Mouse (Mus musculus) lung, postnatal 0 days (tissue): ENCODE data around the gene Zfp365. TPM values are rescaled to one million over a fixed set of nuclear protein-coding genes. Genes with fewer than 3 reads are reported as not detected.

Source experiments
- ATAC-seq: fragments of 200-750 bp; cut with Nextera tagmentation; 2 replicates; pipeline ENCODE4 v1.8.0; 2017; ENCODE audit warnings: moderate library complexity
- DNase-seq: peaks from one replicate; pipeline ENCODE4 v3.0.0-alpha.2; 2016; ENCODE audit warnings: low spot score
- H3K27ac ChIP-seq: fragments of 300-500 bp; sonication (generic); 2 replicates; pipeline ENCODE4 v1.5.1; 2014; ENCODE audit warnings: antibody characterized with exemption, mild to moderate bottlenecking, low read length, mixed read lengths
- H3K27me3 ChIP-seq: fragments of 300-500 bp; sonication (generic); replicated peaks from 2 replicates; pipeline ENCODE4 v1.6.1; 2014; ENCODE audit warnings: low read length, mixed read lengths; ENCODE audit not compliant: insufficient read depth
- H3K36me3 ChIP-seq: fragments of 300-500 bp; sonication (generic); 2 replicates; pipeline ENCODE4 v1.6.1; 2014; ENCODE audit warnings: low read length, mixed read lengths; ENCODE audit not compliant: insufficient read depth
- H3K4me1 ChIP-seq: fragments of 300-500 bp; sonication (generic); 2 replicates; pipeline ENCODE4 v1.6.1; 2014; ENCODE audit warnings: antibody characterized with exemption, low read depth, low read length, mixed read lengths; ENCODE audit not compliant: insufficient read depth
- H3K4me2 ChIP-seq: fragments of 300-500 bp; sonication (generic); replicated peaks from 2 replicates; pipeline ENCODE4 v1.6.1; 2014; ENCODE audit warnings: low read depth, mild to moderate bottlenecking, low read length, moderate library complexity, mixed read lengths
- H3K4me3 ChIP-seq: fragments of 300-500 bp; sonication (generic); 2 replicates; pipeline ENCODE4 v1.5.1; 2014; ENCODE audit warnings: low read depth, low read length
- H3K9ac ChIP-seq: fragments of 300-500 bp; sonication (generic); replicated peaks from 2 replicates; pipeline ENCODE4 v1.6.1; 2014; ENCODE audit warnings: low read depth, mild to moderate bottlenecking
- H3K9me3 ChIP-seq: fragments of 300-500 bp; sonication (generic); 2 replicates; pipeline ENCODE4 v1.6.1; 2016; ENCODE audit warnings: low read length, mixed read lengths
- CTCF ChIP-seq: IDR thresholded peaks from 2 replicates; pipeline ENCODE4 v1.5.1; 2016; ENCODE audit warnings: antibody characterized with exemption, mild to moderate bottlenecking
- EP300 ChIP-seq: IDR thresholded peaks from 2 replicates; pipeline ENCODE4 v1.6.1; 2016; ENCODE audit warnings: antibody characterized with exemption, mild to moderate bottlenecking, control low read depth
- WGBS: fragments of 180-500 bp; shearing (Covaris S2); extraction: QIAGEN DNeasy Blood & Tissue Kit; methylation state at CpG from one replicate; pipeline ENCODE4 v1.1.7; 2014; 5-methylcytosine and 5-hydroxymethylcytosine counted together
- polyA plus RNA-seq: library from polyadenylated mRNA; unstranded; fragments of >200 nt; fragmentation: Nextera tagmentation; extraction: Ambion mirVana; gene quantifications from 2 replicates; pipeline ENCODE4 v1.2.1, GENCODE M21; 2015

Zfp365 gene
- polyA plus RNA-seq, 1 experiment from 2014 or later, result 2.6 TPM

DNA sequence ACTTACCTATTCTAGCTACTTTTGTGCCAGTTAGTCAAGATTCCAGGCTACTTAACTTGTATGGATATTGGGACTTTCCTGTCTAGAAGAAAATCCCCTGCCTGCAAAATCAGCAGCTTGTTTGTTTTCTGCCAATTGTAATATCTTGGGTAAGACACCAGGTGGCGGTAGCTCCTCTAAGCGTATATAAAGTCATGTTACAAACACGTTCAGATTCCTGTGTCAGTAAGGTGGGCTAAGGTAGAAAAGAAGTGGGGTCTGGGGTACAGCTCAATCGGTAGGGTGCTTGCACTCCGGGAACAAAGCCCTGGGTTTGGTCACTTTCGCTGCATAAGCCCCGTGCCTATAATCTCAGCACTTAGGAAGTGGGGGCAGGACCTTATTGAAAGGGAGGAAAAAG is 50.1 kb downstream of the Zfp365 start:
- 15% methylated on average over 7 of the region's 7 CpGs for WGBS

DNA sequence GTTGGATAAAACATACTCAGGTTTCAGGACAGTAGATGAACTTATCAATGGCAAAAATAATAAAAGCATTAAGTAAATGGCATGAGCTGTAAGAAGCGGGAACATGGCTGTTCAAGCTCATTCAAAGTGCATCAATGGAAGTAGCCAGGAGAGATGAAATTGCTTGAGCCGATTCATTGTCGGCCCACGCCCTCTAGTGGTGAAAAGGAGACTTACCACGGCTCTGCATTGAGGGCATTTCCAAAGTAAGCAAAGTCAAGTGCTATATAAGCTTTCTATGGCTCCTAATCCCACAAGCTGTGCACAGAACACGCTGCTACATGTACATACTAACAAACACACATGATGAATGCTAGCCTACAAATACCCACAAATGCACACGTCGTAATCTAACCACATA is 53.6 kb downstream of the Zfp365 start:
- Histone ChIP-seq H3K9ac (no peak overlapping the region), H3K4me1 (no peaks in the 10 kb centered on the region), H3K4me3 (no peak overlapping the region), H3K36me3 (no peaks in the 10 kb centered on the region), H3K9me3 (no peaks in the 10 kb centered on the region), H3K27me3 (no peaks in the 10 kb centered on the region), H3K4me2 (no peak overlapping the region), H3K27ac (no peak overlapping the region)
- DNase-seq (peak; percentile 91), ATAC-seq (peak; percentile 54)
- 9% methylated on average over 8 of the region's 8 CpGs for WGBS
- TF ChIP-seq EP300, result no peak
- TF ChIP-seq CTCF, result peak; percentile 98

More for the DNA sequence above, 50.1 kb downstream of the Zfp365 start:
- Histone ChIP-seq H3K4me2 (peak overlapping the region; percentile 14; the same call in 1 of the 2 replicates), H3K27ac (no peak overlapping the region), H3K27me3 (no peaks in the 10 kb centered on the region), H3K36me3 (no peaks in the 10 kb centered on the region), H3K4me1 (no peaks in the 10 kb centered on the region), H3K9me3 (no peaks in the 10 kb centered on the region), H3K9ac (no peak overlapping the region), H3K4me3 (no peak overlapping the region)
- no peak for ATAC-seq
- peak; percentile 68 for DNase-seq
- TF ChIP-seq EP300, result no peak
- TF ChIP-seq CTCF, result peak; percentile 82

DNA sequence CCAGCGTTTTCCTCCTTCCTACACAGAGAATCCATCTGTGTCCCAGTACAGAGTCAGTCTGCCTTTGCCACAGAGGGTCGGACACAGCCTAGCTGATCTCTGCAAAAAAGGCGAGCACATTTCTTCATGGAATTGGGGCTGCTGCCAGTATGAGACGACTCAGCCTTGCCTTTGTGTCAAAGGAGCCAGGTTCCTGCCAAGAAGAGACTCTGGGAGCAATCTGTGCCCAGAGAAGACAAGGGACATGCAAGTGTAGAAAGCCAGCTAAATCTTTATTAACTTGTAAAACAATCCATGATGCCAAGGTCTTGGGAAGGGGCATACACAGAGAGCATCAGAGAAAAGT is 54.9 kb downstream of the Zfp365 start:
- no peaks in the 10 kb centered on the region for H3K36me3 ChIP-seq
- TF ChIP-seq EP300 (no peak), CTCF (no peak)
- H3K4me1 ChIP-seq, result no peaks in the 10 kb centered on the region
- no peak overlapping the region for H3K27ac ChIP-seq
- H3K4me2 ChIP-seq, result no peak overlapping the region
- no peaks in the 10 kb centered on the region for H3K27me3 ChIP-seq
- H3K9ac ChIP-seq, result no peak overlapping the region
- no peaks in the 10 kb centered on the region for H3K9me3 ChIP-seq
- DNase-seq (no peak), ATAC-seq (no peak)
- 70% methylated on average over 4 of the region's 4 CpGs for WGBS
- H3K4me3 ChIP-seq, result no peak overlapping the region

DNA sequence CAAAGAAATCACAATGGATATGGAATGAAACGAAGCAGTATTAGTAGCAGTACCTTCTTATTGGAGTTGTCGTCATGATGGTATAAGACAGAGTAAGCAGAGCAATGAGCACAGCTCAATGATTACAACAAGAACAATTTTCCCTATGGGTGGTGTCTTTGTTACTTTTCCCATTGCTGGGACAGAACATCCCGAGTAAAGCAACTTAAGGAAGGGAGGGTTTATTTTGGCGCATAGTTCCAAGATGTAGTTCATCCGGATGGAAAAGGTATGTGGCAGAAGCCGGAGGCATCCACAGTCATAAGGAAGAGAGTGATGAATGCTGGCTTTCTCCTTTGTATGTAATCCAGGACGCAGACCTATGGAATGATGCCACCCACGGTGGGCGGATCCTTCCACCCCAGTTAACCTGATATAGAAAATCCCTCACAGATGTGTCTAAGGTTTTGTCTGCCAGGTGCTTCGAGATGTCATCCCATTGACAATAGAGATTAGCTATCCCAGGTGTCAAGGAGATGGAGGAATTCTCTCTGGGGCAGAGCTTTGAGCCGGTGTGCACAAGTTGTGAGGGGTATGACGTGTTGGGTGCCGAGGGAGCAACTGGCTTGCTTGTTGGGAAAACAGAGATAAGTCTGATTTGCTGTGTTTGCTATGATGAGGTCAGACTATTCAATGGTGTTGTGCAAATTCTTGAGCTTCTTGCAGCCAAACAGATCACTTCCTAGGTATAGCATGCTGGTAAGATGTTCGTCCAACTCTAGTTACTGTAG is 55.5 kb downstream of the Zfp365 start:
- no peaks in the 10 kb centered on the region for H3K27me3 ChIP-seq
- WGBS, result 89% methylated on average over 14 of the region's 14 CpGs
- H3K4me1 ChIP-seq, result no peaks in the 10 kb centered on the region
- H3K4me3 ChIP-seq, result no peak overlapping the region
- DNase-seq (no peak), ATAC-seq (no peak)
- H3K9me3 ChIP-seq, result no peaks in the 10 kb centered on the region
- H3K9ac ChIP-seq, result no peak overlapping the region
- no peak overlapping the region for H3K27ac ChIP-seq
- TF ChIP-seq EP300, result no peak
- no peaks in the 10 kb centered on the region for H3K36me3 ChIP-seq
- no peak overlapping the region for H3K4me2 ChIP-seq

DNA sequence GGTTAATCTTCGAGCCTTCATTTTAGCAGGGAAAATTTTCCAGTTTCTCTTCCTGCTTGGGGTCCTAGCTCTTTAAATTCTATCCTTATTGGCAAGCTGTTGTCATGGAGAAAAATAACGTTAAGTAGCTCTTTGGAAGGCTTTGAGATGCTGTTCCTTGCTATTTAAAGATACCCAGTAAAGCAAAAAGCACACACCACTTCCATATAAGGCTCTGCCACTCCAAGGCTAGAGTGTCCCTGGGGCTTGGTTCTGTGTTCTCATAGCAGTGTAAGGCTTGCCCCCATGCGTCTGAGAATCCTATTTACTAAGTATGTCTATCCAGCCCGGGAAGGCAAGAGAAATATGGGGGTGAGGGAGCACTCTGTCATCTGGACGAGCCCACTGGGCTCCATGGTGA is 56.7 kb downstream of the Zfp365 start:
- TF ChIP-seq EP300 (no peak), CTCF (no peak)
- Histone ChIP-seq H3K9me3 (no peaks in the 10 kb centered on the region), H3K4me1 (no peaks in the 10 kb centered on the region), H3K9ac (no peak overlapping the region), H3K4me3 (no peak overlapping the region), H3K36me3 (no peaks in the 10 kb centered on the region), H3K4me2 (no peak overlapping the region), H3K27me3 (no peaks in the 10 kb centered on the region), H3K27ac (no peak overlapping the region)
- 58% methylated on average over 5 of the region's 5 CpGs for WGBS
- ATAC-seq (peak; percentile 26; the same call in 1 of the 2 replicates), DNase-seq (no peak)

DNA sequence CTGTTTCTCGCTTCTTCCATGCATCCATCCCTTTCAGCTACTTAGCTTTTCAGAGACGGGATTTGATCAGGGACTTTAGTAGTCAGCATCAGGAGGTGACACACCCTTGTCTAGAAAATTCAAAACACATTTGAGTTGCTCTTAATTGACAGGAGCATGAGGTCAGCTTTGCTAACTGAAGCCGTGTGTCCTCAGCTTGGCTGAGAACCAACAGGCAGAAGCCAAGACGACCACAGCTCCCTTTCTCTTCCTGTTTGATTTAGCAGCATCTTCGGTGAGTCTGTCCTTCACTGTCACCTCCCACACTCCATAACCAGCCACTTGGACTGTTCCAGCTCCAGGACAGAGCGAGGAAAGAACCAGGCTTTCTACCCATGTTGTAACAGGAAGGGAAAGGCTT is 60.1 kb downstream of the Zfp365 start:
- TF ChIP-seq EP300, result no peak
- TF ChIP-seq CTCF, result no peak
- no peak for ATAC-seq
- Histone ChIP-seq H3K27ac (no peak overlapping the region), H3K4me1 (no peaks in the 10 kb centered on the region), H3K9me3 (no peaks in the 10 kb centered on the region), H3K9ac (no peak overlapping the region), H3K4me3 (no peak overlapping the region), H3K27me3 (no peaks in the 10 kb centered on the region), H3K36me3 (no peaks in the 10 kb centered on the region), H3K4me2 (no peak overlapping the region)
- WGBS, result 50% methylated on average over 6 of the region's 6 CpGs
- no peak for DNase-seq
